Mouse (Mus musculus) hindbrain, postnatal 0 days (tissue): ENCODE data around the gene Nsun4. TPM values are rescaled to one million over a fixed set of nuclear protein-coding genes. Genes with fewer than 3 reads are reported as not detected.

Source experiments
- ATAC-seq: fragments of 200-750 bp; cut with Nextera tagmentation; 2 replicates; pipeline ENCODE4 v1.8.0; 2017; ENCODE audit warnings: mild to moderate bottlenecking, moderate TSS enrichment, moderate library complexity
- DNase-seq: peaks from one replicate; pipeline ENCODE4 v3.0.0-alpha.2; 2015; ENCODE audit warnings: low spot score
- H3K27ac ChIP-seq: fragments of 300-500 bp; sonication (generic); 2 replicates; pipeline ENCODE4 v1.5.1; 2014; ENCODE audit warnings: mild to moderate bottlenecking
- H3K27me3 ChIP-seq: fragments of 300-500 bp; sonication (generic); 2 replicates; pipeline ENCODE4 v1.6.1; 2014; ENCODE audit warnings: low read length, mixed read lengths; ENCODE audit not compliant: insufficient read depth
- H3K36me3 ChIP-seq: fragments of 300-500 bp; sonication (generic); 2 replicates; pipeline ENCODE4 v1.6.1; 2014; ENCODE audit warnings: low read length, mixed read lengths; ENCODE audit not compliant: insufficient read depth
- H3K4me1 ChIP-seq: fragments of 300-500 bp; sonication (generic); 2 replicates; pipeline ENCODE4 v1.6.1; 2014; ENCODE audit warnings: antibody characterized with exemption, low read length, mixed read lengths; ENCODE audit not compliant: insufficient read depth
- H3K4me2 ChIP-seq: fragments of 300-500 bp; sonication (generic); 2 replicates; pipeline ENCODE4 v1.6.1; 2014; ENCODE audit warnings: low read depth, mild to moderate bottlenecking, low read length, moderate library complexity, mixed read lengths
- H3K4me3 ChIP-seq: fragments of 300-500 bp; sonication (generic); 2 replicates; pipeline ENCODE4 v1.5.1; 2014; ENCODE audit warnings: low read length
- H3K9ac ChIP-seq: fragments of 300-500 bp; sonication (generic); replicated peaks from 2 replicates; pipeline ENCODE4 v1.6.1; 2014; ENCODE audit warnings: mild to moderate bottlenecking, low read length, moderate library complexity, mixed read lengths
- H3K9me3 ChIP-seq: fragments of 300-500 bp; sonication (generic); 2 replicates; pipeline ENCODE4 v1.6.1; 2016; ENCODE audit warnings: low read length, mixed read lengths
- CTCF ChIP-seq: IDR thresholded peaks from 2 replicates; pipeline ENCODE4 v1.5.1; 2016; ENCODE audit warnings: antibody characterized with exemption, control low read depth, low read depth
- WGBS: fragments of 180-500 bp; shearing (Covaris S2); extraction: QIAGEN DNeasy Blood & Tissue Kit; methylation state at CpG from one replicate; pipeline ENCODE4 v1.1.7; 2014; 5-methylcytosine and 5-hydroxymethylcytosine counted together
- polyA plus RNA-seq: library from polyadenylated mRNA; unstranded; fragments of >200 nt; fragmentation: Nextera tagmentation; extraction: Ambion mirVana; gene quantifications from 2 replicates; pipeline ENCODE4 v1.2.1, GENCODE M21; 2015
- total RNA-seq: library from RNA; depleted of rRNA; stranded (reverse); fragments of >200 nt; gene quantifications from 2 replicates; pipeline ENCODE4 v1.2.3, GENCODE M21; 2014; rRNA removed

The Nsun4 gene
- total and polyA plus RNA-seq, 2 experiments from 2014 or later: 10.4 to 13.6 TPM

- H3K9ac ChIP-seq: no peak overlapping the region
These were observed 68.7 kb downstream of the Nsun4 start for GRCm38 (mm10) chr4:115984967-115985366.

GRCm38 (mm10) chr4:115984111-115984510 lies 69.6 kb downstream of the Nsun4 start:
- Histone ChIP-seq H3K9ac (no peak overlapping the region), H3K36me3 (no peaks in the 10 kb centered on the region), H3K9me3 (no peaks in the 10 kb centered on the region), H3K4me1 (0 out of 2 replicates have a peak, but pooled peaks cover 4% of the 10 kb centered on the region), H3K4me3 (no peak overlapping the region), H3K27me3 (peaks cover 27% of the 10 kb centered on the region), H3K4me2 (no peak overlapping the region), H3K27ac (no peak overlapping the region)
- TF ChIP-seq CTCF: peak; percentile 89
- ATAC-seq (peak; percentile 41; the same call in 1 of the 2 replicates), DNase-seq (peak; percentile 89)
- 2% methylated on average over 13 of the region's 13 CpGs for WGBS

More at GRCm38 (mm10) chr4:115984967-115985366, 68.7 kb downstream of the Nsun4 start:
- H3K4me2 ChIP-seq: no peak overlapping the region
- peaks cover 21% of the 10 kb centered on the region for H3K27me3 ChIP-seq
- H3K4me1 ChIP-seq: no peaks in the 10 kb centered on the region
- no peaks in the 10 kb centered on the region for H3K36me3 ChIP-seq
- ATAC-seq (no peak), DNase-seq (peak; percentile 32)
- 38% methylated on average over 8 of the region's 8 CpGs for WGBS
- no peaks in the 10 kb centered on the region for H3K9me3 ChIP-seq
- no peak overlapping the region for H3K4me3 ChIP-seq
- TF ChIP-seq CTCF: peak; percentile 40; the same call in 1 of the 2 replicates
- no peak overlapping the region for H3K27ac ChIP-seq

Other genes with a start within 250 kb of the Nsun4 start
- gene Mob3c, start 225.8 kb downstream of the Nsun4 start, total RNA-seq: 2.9 and 4.4 TPM in 2 replicates
- 4.1 and 4.3 TPM in 2 replicates for gene Mob3c, start 225.8 kb downstream of the Nsun4 start, polyA plus RNA-seq
- 18.4 and 23.2 TPM in 2 replicates for gene Mknk1, start 214.7 kb downstream of the Nsun4 start, total RNA-seq
- 22.0 and 24.5 TPM in 2 replicates for gene Mknk1, start 214.7 kb downstream of the Nsun4 start, polyA plus RNA-seq
- gene Kncn, start 169.5 kb downstream of the Nsun4 start, total RNA-seq: 0.14 TPM in 1 of 2 replicates, not detected in the other
- gene Kncn, start 169.5 kb downstream of the Nsun4 start, polyA plus RNA-seq: 0.10 and 0.29 TPM in 2 replicates
- 0.16 and 0.18 TPM in 2 replicates for gene 6430628N08Rik, start 163.2 kb downstream of the Nsun4 start, total RNA-seq
- gene 6430628N08Rik, start 163.2 kb downstream of the Nsun4 start, polyA plus RNA-seq: 0.49 and 0.58 TPM in 2 replicates
- 3.3 and 4.5 TPM in 2 replicates for gene Dmbx1, start 114.0 kb downstream of the Nsun4 start, total RNA-seq
- 3.9 and 4.3 TPM in 2 replicates for gene Dmbx1, start 114.0 kb downstream of the Nsun4 start, polyA plus RNA-seq
- gene Faah, start 36.0 kb downstream of the Nsun4 start, total RNA-seq: 17.6 and 48.1 TPM in 2 replicates
- gene Faah, start 36.0 kb downstream of the Nsun4 start, polyA plus RNA-seq: 23.2 and 25.2 TPM in 2 replicates
- gene Uqcrh, start 21.2 kb upstream of the Nsun4 start, total RNA-seq: 186 and 220 TPM in 2 replicates
- gene Uqcrh, start 21.2 kb upstream of the Nsun4 start, polyA plus RNA-seq: 559 and 586 TPM in 2 replicates
- 129 and 133 TPM in 2 replicates for gene Lrrc41, start 21.4 kb upstream of the Nsun4 start, total RNA-seq
- 60.2 and 61.9 TPM in 2 replicates for gene Lrrc41, start 21.4 kb upstream of the Nsun4 start, polyA plus RNA-seq
- 3.8 and 5.3 TPM in 2 replicates for gene Rad54l, start 69.8 kb upstream of the Nsun4 start, total RNA-seq
- 5.4 and 6.1 TPM in 2 replicates for gene Rad54l, start 69.8 kb upstream of the Nsun4 start, polyA plus RNA-seq
- 85.9 and 88.7 TPM in 2 replicates for gene Pomgnt1, start 70.0 kb upstream of the Nsun4 start, total RNA-seq
- 59.4 and 63.3 TPM in 2 replicates for gene Pomgnt1, start 70.0 kb upstream of the Nsun4 start, polyA plus RNA-seq
- gene Lurap1, start 97.5 kb upstream of the Nsun4 start, total RNA-seq: 6.2 and 7.9 TPM in 2 replicates
- 4.0 TPM in 2 replicates for gene Lurap1, start 97.5 kb upstream of the Nsun4 start, polyA plus RNA-seq
- gene Tspan1, start 113.7 kb upstream of the Nsun4 start, total RNA-seq: 0.16 and 0.40 TPM in 2 replicates
- gene Tspan1, start 113.7 kb upstream of the Nsun4 start, polyA plus RNA-seq: 0.21 and 0.34 TPM in 2 replicates
- gene 1700042G07Rik, start 119.5 kb upstream of the Nsun4 start, total RNA-seq: not detected in 2 replicates
- gene 1700042G07Rik, start 119.5 kb upstream of the Nsun4 start, polyA plus RNA-seq: not detected in 2 replicates
- gene Gm49337, start 119.5 kb upstream of the Nsun4 start, total RNA-seq: not detected in 2 replicates
- gene Gm49337, start 119.5 kb upstream of the Nsun4 start, polyA plus RNA-seq: not detected in 2 replicates
- gene Pik3r3, start 167.7 kb upstream of the Nsun4 start, total RNA-seq: 37.8 and 44.4 TPM in 2 replicates
- 37.7 and 39.8 TPM in 2 replicates for gene Pik3r3, start 167.7 kb upstream of the Nsun4 start, polyA plus RNA-seq